Mouse (Mus musculus) mouse trophoblast stem cell (cell line): ENCODE data around the gene Btbd11.

Experiments used
- in situ Hi-C, 2 experiments: fragments of 300-500 bp; cut with MseI, MboI; formaldehyde crosslinking; loops; 2 replicates in 1 of 2; 3 replicates in 1 of 2; pipeline ENCODE4 v1.15.1; 2025

The Btbd11 gene

DNA sequence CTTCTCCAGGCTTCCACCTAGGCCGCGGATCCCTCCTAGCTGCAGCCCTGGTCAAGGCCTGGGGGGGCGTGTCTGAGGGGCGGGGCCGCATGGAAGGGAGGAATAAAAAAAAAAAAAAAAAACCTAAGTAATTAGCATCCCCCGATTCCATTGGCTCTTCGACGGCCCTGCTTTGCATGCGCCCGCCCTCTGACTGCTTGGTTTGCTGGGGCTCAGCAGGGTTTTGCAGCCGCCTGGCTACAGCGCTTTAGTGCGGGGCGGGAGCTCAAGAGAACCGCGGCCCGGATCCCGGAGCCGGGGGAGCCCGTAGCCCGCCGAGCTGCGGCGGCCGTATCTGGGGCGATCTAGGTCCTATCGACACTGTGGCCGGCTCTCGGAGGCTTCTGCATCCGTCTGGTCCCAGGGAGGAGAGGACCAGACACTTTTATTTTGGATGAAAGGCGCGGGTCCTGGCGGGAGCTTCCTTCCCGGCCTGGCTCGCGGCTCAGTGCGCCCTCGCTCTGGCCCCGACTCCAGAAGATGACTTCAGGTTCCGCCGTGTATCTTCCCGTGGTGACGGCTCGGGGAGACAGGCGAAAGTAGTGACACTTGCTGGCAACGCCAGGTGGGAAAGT lies at the start of gene Btbd11:
Gene Btbd11 (plus strand): TSS at position 210 of the 614 bp plus-strand sequence.
- in situ Hi-C loops = no loop called here

DNA sequence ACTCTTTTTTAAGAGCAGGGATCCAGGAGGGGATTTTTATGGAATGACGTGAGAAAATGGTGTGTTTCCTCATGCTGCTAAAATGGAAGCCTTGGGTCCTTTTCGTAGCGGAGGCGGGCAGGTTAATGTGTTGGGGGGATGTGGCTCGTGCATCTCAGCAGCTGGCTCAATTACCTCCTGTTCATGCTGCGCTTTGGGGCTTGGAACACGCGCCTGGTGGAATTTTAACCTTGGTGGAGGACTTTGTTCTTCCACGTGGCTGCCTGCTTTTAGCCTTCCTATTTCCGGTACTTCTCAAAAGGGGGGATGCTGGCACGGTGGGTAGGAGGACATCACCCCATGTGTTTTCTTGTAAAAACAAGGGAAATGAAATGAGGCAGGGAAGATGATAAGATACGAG lies 47.9 kb upstream of the Btbd11 start:
- in situ Hi-C loops = no loop called here

DNA sequence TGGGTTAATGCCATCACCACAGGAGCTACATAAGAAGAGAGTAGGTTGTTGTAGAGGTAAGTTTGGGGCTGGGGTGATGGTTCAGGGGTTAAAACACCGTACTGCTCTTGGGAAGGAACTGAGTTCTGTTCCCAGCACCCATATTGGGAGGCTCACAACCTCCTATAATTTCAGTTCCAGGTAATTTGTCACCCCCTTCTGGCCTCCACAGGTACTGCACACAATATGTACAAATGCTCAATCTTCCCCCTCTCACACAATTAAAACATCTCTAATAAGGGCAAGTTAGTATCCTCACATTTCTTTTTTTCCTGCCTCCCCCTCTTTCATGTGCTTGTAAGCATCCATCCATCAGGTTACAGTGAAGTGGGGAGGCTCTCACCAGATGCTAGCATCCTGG lies 44.7 kb upstream of the Btbd11 start:
- in situ Hi-C loops = no loop called here

DNA sequence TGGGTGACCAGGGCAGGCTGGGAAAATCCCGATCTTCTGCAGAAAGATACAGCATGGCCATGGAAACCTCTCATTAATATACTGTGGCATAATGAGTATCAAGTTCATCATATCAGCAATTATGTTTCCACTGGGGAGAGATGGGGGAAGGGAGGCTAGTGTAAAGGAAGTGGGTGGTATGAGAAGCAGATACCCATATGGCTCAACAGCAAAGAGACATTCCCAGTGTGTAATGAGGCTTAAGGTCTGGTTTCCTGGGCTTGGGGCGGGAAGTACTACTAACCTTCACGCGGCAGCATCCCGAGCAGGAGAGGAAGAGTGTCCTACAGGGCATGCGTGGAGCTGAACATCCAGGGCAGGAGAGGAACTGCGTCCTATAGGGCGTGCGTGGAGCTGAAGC lies 39.4 kb upstream of the Btbd11 start:
- in situ Hi-C loops = no loop called here

DNA sequence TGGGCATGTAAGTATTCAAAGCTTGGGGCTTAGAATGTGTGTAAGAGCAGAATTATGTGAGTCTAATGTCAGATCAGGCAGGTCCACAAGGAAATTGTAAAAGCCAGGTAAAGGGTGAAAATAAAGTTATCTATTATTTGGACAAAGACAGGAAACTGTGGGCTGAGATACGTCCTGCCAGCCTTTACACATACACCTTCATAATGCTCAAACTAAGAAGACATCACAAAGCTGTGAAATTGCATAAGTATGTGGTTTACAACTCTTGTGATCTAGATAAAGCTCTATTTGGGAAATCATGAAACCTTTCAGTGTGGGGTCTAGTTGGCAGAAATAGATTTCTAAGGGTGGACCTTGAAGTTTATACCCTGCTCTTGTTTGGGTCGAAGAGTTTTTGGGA lies 34.1 kb upstream of the Btbd11 start:
- in situ Hi-C loops = no loop called here

DNA sequence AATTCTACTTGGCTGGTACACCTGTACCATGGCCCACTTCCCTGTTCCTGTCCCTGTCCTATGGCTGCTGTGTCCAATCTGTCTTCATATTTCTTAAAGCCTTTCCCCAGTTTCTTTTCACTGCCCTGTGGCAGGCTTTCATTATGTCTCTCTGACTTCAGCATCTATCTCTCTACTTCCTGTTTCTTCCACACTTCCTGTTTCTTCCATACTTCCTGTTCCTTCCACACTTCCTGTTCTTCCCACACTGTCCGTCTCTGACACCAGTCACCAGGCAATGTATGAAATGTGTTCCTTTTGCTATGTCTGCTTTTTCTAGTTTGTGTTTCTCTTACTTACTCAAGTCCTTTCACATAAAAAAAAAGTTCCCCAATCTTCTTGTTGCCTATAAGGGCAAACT lies 32.3 kb upstream of the Btbd11 start:
- in situ Hi-C loops = no loop called here

DNA sequence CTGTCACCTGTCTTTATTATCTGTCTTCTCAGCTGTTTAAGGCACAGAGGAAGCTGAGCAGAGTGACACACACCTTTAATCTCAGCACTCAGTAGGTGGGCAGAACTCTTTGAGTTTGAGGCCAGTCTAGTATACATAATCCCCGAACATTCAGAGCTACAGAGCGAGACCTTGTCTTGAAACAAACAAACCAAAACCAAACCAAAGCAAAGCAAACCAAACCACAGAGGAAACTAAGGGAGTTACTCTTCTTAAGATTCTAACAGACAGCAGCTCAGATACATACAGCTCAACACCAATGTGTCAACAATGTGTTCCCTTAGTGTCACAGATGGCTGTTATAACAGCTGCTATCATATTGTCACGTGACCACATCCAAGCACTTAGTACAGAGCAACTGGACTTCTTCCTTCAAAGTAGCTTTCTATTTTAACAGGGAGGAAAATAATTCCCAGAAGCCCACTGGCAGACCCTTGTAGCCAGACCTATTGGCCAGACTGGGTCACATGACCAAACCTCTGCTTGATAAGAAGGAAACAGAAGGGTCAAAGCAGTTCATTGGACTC lies 27.0 kb upstream of the Btbd11 start:
- in situ Hi-C loops = no loop called here

DNA sequence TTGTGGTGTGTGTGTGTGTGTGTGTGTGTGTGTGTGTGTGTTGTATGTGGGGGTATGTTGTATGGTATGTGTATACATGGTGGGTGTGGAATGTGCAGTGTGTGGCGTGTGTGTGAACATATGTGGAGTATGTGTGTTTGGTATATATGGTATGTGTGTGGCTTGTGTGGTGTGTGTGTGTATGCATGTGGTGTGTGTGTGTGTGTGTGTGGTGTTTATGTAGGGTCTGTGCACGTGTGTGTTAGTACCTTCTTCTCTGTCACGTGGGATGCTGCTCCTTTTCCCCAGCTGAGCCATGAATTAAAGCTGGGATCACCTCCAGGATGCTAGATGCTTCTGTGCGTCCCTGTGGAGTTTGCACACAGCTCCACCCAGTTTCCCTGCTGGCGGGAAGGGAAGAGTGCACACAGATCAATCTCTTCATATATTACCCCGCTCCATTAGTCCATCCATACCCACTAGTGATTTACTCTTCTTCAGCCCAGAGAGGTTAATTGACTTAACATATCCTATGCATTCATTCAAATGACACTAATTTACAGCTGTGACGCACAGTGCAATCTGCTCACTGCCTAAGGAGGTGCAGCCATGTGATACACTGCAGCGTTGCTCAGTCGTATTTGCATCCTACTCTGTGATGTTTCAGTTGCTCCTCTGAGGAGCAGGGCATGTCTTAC lies 23.7 kb upstream of the Btbd11 start:
- in situ Hi-C loops = no loop called here

DNA sequence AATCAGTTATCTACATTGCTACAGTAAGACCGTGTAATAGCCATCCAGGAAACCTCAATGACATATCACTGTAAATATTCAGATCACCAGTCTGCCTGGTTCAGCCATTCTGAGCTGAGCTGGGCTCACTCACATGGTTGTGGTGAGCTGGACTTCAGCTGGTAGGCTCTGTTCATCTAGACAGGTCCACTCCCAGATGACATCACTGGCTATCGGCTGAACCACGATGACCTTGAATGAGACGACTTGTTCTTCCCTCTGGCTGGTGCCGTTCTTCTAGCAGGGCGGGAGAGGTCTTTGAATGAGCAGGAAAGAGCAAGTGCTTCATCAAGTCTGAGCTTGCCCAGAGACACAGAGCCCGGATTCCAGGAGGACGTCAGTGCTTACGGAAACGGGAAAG lies 19.7 kb upstream of the Btbd11 start:
- in situ Hi-C loops = no loop called here

DNA sequence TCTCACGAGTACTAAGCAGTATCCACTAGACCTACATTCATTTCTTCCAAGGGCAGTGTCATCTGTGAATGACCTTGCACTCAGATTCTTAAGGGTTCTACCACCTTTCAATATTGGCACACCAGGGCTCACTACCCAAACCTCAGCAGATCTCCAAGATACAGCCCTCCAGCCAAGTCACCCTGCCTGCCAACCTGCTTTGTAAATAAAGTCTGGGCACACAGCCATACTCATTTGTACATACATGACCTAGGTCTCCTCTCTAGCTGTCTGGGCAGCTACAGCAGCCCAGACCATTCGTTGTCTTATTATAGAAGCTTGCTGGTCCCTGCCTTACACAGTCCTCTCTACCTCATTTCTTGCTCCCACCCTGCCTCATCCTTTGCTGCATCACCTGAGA lies 15.3 kb upstream of the Btbd11 start:
- in situ Hi-C loops = no loop called here

DNA sequence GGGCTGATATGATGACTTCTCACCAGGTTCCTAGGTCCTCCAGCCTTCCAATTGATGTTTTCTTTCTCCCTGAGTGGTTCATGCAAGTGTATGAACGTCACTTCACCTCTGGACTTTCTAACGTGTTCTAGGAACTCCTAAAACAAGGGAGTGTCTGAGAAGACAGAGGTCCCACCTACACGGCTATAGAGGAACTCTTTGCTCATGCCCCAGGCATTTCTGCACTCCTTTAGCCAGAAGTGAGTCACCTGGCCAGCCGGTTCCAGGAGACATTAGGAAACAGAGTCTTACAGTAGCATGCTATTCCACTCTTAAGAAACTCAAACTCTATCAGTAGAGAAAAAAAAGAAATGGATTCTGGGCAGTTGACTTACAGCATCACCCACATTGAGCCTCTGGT lies 14.5 kb upstream of the Btbd11 start:
- in situ Hi-C loops = no loop called here

DNA sequence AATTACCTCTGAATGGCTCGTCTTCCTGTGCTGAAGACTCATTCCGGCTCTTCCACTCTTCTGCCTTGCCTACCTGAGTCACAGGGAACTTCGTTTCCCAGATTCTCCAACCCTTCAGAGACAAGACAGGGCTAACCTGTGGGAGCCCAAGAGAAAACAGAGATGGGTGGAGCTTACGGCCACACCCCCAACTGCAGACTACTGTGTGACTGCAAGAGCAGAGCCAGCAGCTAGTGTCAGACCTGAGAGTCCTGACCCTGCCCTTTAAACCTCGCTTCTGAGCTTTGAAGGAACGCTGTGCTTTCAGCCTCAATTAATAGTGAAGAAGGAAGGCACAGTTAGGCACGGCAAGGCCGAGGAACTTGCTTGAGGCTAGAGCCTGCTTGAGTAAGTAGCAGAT lies 7.6 kb upstream of the Btbd11 start:
- in situ Hi-C loops = no loop called here

DNA sequence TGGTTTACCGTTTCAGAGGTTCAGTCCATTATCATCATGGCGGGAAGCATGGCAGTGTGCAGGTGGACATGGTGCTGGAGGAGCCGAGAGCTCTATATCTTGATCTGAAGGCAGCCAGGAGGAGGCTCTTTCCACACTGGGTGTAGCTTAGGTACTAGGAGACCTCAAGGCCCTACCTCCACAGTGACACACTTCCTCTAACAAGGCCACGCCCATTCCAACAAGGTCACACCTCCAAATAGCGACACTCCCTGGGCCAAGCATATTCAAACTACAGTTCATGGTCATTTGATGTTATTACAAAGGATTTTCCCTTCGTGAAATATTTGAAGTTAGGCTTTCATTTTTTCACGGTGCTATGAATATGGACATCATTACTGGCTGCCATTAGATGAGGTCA lies 3.6 kb upstream of the Btbd11 start:
- in situ Hi-C loops = no loop called here

DNA sequence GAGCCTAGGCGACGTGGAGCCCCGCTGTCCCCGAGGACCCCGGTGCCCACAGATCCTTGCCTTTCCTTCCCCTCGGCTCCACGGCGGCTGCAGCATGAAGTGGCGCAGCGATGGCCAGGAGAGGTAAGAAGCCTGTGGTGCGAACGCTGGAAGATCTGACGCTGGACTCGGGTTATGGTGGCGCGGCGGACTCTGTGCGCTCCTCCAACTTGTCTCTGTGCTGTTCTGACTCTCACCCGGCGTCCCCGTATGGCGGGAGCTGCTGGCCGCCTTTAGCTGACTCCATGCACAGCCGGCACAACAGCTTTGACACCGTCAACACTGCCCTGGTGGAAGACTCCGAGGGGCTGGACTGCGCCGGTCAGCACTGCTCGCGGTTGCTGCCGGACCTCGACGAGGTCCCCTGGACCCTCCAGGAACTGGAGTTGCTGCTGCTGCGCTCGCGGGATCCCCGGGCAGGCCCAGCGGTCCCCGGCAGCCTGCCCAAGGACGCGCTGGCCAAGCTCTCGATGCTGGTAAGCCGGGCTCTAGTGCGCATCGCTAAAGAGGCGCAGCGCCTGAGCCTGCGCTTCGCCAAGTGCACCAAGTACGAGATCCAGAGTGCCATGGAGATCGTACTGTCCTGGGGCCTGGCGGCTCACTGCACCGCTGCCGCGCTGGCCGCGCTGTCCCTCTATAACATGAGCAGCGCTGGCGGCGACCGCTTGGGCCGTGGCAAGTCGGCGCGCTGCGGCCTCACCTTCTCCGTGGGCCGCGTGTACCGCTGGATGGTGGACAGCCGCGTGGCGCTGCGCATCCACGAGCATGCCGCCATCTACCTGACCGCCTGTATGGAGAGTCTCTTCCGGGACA lies 831 bp downstream of the Btbd11 start:
- in situ Hi-C loops = no loop called here

DNA sequence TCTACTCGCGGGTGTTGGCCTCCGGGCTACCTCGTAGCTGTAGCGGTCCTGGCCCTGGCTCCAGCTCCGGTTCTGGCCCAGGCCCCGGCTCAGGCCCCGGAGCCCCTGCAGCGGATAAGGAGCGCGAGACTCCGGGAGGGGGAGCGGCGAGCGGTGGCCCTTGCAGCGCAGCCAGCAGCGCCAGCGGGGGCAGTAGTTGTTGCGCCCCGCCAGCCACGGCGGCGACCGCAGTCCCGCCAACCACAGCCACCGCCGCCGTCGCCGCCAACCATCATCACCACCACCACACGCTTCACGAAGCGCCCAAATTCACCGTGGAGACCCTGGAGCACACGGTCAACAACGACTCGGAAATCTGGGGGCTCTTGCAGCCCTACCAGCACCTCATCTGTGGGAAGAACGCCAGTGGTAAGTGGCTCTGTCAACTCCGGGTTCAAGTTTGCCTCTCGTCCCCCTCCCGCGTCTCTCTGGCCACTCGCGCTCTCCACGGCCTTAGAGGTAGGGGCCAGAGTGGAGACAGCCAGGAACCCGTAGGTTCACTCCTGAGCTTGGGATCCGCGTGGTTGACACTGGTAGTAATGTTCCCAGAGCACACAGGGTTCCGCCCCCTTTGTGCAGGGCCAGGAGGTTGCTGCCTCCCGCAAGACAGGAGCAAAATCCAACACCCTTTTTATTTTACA lies 1.6 kb downstream of the Btbd11 start:
- in situ Hi-C loops = no loop called here

DNA sequence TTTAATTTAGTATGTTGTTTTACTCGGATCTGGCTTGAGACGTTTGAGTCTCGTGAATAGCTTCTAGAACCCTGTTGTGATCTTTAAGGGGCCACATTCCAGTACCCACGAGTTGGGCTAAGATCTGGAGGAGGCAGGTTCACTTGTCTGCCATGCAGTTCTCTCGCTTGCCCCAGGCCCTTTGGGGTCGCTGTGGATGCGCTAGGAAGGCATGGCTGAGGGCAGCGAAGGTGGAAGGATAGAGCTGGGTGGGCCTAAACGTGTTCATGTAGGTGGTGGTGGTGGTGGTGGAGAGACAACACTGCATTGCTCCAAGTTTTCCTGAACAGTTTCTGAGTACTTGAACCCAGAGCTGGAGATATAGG lies 2.1 kb downstream of the Btbd11 start:
- in situ Hi-C loops = no loop called here

DNA sequence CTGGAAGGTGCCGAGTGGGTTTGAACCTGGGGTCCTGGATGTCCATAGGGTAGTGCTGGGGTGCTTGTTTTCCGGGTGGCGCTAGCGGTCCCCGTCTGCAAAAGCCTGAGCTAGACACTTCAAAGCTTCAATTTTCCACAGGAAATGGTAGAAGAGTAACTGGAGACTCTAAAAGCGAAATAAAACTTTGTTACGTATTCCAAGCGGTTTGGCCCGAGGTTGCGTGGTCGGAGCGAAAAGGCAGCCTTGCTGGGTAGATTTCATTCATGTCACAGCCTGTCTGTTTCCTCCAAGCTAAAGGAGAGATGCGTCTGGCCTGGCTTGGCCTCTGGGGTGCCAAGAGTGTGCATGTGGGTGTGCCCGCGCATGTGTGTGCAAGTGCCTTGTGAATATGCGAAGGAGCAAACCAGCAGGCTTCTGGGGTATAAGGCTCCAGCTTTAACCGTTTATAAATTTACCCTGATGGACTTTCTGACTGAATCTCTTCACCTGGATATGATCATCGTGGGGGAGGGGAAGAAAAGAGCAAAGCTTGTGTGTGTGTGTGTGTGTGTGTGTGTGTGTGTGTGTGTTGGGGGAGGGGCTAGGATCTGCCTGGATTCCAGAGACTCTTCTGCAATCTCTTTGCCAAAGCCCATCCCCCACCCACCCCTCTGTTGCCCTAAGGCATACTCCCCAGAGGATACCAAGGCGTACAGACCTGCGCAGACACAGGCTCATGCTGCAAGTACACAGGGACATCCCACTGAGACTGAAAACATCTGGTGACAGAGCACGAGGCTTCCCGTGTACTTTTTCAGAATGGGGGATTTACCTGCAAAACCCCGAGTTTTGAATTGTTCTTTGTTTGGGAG lies 2.9 kb downstream of the Btbd11 start:
- in situ Hi-C loops = no loop called here

DNA sequence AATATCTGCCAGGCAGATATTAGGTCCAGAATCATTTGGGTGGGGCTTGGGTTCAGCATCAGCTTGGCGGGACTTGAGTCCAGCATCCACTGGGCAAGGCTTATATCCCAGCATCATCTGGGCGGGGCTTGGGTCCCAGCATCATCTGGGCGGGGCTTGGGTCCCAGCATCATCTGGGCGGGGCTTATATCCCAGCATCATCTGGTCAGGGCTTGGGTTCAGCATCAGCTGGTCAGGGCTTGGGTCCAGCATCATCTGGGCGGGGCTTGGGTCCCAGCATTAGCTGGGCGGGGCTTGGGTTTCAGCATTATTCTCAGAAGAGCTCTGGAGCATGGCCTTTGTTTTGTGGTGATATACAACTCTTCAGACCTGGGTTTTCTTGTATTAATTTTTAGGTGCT lies 6.4 kb downstream of the Btbd11 start:
- in situ Hi-C loops = no loop called here

DNA sequence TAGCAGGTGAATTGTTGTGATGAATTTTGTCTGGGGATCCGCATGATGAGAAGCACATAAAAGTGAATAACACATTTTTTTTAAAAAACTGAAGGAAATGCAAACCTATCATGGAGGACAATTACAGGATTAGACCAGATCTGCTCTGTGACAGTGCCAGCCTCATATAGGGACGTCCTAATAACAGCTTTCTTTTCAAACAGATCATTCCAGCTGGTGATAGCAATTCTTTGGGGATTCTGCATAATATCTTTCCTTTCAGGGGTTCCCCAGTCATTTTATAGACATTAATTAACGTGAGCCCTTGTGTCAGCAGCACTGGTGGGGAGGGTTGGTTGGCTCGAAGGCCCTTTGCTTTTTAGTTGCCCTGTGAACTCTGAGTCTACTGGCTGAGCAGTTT lies 7.9 kb downstream of the Btbd11 start:
- in situ Hi-C loops = no loop called here

DNA sequence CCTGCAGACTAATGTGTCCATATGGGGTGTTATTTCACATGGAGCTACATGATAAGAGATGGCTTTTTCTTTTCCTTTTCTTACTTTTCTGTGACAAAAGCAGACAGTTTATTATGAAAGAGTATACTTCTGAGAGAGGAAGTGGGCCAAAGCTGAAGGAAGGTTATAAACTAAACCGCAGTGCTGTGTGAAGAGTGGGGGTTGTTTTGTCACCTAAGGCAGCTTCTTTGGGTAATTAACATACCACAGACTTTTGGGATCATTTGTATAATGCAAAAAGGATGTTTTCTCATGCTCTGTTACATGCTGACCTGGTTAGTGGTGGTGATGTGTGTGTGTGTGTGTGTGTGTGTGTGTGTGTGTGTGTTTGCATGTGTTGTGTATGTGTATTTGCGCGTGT lies 24.5 kb downstream of the Btbd11 start:
- in situ Hi-C loops = no loop called here
